Mouse (Mus musculus): Measurements from ENCODE around the gene Uncx.
A peak's percentile ranks its signal among the peaks of the same experiment; 100 is the strongest.
"Not testable (repeated sequence)": the region's sequence is repeated elsewhere in the genome, so short reads cannot be mapped to it uniquely, and the experiment has no call there.

Gene Uncx

DNA sequence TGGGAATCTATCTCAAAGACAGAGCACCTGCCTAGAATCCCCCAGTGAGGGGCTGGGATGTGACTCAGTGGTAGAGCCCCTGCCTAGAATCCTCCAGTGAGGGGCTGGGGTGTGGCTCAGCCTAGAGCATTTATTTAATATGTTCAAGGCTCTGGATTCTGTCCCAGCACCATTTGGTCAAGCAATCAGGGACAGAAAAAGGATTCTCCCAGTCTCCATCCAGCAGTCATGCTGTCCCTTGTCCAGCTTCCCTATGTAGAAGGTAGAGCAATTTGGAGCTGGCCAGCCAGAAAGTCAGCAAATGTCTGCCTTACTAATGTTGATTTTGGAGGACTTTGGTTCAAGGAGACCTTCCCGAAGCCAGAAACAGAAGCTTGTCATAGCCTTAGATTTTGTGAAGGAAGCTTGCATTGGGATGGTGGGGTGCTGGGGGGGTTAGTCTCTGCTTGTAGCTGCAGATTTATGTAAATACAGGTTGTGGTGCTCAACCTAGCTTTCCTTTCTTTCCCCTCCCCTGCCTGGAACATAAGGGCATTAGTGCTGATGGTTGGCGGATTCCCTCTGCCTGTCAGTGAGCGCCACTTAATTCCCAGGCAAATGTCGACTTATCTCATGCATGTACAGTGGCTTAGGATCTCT, 18.2 kb downstream of the Uncx start:
- DNase-seq (ENCODE audit: extremely low spot score) = no peak

- DNase-seq (ENCODE audit: extremely low spot score) = no peak
These were observed 21.4 kb downstream of the Uncx start for GRCm38 (mm10) chr5:139564663-139565062.

DNA sequence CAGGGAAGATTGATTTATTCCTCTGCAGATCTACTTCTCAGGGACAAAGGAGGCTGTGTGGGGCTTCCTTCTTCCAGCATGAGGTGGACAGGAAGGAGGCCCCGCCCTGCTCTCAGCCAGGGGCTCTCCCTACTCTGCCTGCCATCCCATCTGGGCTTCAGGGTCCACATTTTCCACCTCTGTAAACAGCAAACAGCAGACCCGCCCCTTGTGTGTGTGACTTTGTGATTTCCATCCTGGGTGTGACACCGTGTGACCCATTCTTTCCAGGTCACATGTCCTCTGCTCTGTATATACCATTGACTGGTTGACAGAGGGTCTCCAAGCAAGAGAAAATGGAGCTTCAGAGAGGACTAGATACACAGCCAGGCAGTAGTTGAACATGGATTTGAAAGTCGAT, 22.2 kb downstream of the Uncx start:
- DNase-seq (ENCODE audit: extremely low spot score) = no peak

GRCm38 (mm10) chr5:139566640-139567399, 23.5 kb downstream of the Uncx start:
- no peak for DNase-seq (ENCODE audit: extremely low spot score)

GRCm38 (mm10) chr5:139568079-139568478, 24.8 kb downstream of the Uncx start:
- no peak for DNase-seq (ENCODE audit: extremely low spot score)

DNA sequence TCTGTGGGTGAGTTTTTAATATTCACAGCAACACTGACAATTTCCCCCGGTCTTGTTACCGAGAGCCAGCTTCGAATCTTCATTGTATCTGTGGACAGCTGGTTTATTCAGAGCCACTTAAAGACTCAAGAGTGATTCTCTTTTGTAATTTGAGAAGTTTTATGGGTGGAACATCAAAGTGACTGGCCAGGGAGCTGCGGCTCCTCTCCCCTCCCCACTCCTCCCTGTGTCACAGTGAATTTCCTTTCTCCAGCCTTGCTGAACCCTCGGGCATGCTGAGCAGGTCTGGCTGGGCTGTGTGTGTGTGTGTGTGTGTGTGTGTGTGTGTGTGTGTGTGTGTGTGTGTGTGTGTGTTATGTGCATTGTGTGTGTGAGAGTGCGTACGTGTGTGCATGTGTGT, 29.2 kb downstream of the Uncx start:
- DNase-seq (ENCODE audit: extremely low spot score) = peak; percentile 45

GRCm38 (mm10) chr5:139573606-139574311, 30.5 kb downstream of the Uncx start:
- DNase-seq (ENCODE audit: extremely low spot score) = no peak

- DNase-seq (ENCODE audit: extremely low spot score) = no peak
These were observed 31.8 kb downstream of the Uncx start for GRCm38 (mm10) chr5:139575054-139575453.

DNA sequence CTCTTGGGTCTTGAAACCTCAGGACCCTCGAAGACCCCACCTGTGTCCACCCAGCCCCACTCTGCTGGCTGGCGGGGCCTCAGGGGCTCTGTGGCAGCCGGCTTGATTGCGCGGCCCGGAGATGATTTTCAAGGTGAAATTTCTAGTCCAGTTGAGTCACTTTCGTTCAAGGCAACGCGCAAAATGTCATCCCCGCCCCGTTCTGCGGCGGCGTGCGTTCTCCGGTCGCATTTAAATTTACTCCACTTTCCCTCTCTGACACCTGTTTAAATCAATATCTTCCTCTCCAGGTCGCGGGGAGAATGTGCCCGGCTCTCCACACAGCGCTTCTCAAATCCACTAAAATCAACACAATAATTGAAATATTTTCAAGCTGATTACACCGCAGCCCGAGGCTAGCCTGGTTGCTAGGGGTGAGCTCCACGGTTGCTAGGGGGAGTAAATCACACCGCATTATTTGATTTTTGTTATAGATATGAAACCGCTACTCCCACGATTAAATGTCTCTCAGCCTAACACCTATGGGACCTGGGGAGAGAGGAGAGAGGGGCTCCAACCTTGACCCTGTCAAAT, 37.0 kb downstream of the Uncx start:
- no peak for DNase-seq (ENCODE audit: extremely low spot score)

- no peak for DNase-seq (ENCODE audit: extremely low spot score)
These were observed 38.1 kb downstream of the Uncx start for GRCm38 (mm10) chr5:139581308-139581868.

DNA sequence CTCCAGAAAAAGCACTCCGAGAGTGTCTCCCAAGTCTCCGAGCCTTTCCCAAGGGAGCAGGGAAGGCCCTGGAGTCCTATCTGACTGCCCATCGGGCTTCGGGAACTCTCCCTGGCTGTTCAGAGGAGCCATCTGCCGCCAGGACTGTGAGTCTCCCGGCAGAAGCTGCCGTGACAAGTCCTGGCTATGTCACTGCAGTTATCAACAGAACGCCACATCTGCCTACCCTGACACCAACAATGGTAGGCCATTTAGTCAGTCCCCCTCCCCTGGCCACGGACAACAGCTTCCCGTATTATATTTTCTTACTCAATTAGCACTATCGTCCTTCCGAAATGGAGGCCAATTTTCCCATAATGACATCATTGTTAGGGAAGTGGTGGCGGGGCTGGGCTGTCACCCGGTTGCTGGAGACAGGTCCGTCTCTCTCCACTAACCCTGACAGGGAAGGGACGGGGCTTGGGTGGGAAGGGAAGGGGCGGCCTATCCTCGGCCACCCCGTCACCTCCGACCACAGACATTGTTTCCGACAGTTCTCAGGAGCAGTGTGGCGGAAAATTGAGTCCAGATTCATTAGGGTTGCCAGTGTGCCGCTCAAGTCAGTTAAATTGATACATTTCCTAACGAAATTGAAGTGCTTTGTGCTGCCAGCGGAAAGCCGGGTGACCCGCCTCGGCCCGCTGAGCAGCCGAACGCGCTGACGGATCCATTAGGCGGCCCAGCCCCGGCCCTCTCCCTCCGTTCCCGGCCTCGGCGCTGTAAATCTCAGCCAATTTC, 41.9 kb downstream of the Uncx start:
- peak; percentile 49 for DNase-seq (ENCODE audit: extremely low spot score)

GRCm38 (mm10) chr5:139585748-139586060, 42.4 kb downstream of the Uncx start:
- DNase-seq (ENCODE audit: extremely low spot score) = no peak

DNA sequence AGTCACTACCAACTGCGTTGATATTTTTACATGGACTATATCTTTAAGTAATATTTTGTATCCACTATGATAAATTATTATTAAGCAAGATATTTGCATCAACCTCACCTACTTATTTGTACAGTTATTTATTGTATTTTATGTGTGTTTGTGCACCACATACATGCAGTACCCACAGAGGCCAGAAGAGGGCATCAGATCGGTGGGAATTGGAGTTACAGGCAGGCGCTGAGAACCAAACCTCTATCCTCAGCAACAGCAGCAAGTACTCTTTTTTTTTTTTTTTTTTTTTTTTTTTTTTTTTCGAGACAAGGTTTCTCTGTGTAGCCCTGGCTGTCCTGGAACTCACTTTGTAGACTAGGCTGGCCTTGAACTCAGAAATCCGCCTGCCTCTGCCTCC, 44.2 kb downstream of the Uncx start:
- not testable (repeated sequence) for DNase-seq (ENCODE audit: extremely low spot score)

GRCm38 (mm10) chr5:139590682-139591360, 47.5 kb downstream of the Uncx start:
- not testable (repeated sequence) for DNase-seq (ENCODE audit: extremely low spot score)

DNA sequence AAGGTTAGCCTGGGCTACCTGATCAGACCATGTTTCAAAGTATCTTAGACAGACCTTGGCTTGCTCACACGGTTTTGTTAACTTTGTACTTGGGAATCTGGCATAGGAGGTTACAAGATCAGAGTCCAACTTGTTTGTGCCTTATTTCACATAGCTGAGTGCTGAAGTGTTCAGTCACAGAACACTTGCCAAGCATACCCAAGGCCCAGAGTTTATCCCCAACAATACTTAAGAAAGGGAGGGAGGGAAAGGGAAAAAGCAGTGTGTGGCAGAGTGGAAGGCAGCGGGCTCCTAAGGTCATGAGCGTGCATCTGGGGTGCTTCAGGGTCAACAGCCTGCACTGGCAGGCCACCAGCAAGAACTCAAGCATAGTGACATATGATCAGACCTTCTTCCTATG, 48.7 kb downstream of the Uncx start:
- no peak for DNase-seq (ENCODE audit: extremely low spot score)

DNA sequence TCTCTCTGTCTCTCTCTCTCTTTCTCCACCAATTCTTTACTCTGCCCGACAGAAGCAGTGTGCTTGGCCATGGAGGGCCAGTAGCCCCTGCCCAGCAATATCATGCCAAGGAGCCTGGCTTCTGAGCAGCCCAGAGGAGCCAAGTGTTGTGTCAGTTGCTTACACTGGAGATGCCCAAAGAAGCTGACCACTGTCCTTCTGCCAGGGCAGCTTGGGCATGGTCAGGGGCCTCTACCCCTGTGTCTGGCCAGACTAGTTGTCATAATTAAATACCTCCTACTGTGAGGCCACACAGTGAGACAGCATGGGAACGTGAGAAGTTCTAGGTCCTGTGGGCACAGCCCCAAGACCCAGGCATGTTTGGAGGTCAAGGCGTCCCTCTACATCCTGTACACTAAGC, 49.6 kb downstream of the Uncx start:
- DNase-seq (ENCODE audit: extremely low spot score) = no peak

- DNase-seq (ENCODE audit: extremely low spot score) = no peak
These were observed 50.5 kb downstream of the Uncx start for GRCm38 (mm10) chr5:139593746-139594145.

- no peak for DNase-seq (ENCODE audit: extremely low spot score)
These were observed 51.7 kb downstream of the Uncx start for GRCm38 (mm10) chr5:139595001-139595400.

Measured in embryo, embryonic 9.5 days (tissue).